Mouse (Mus musculus) stomach, postnatal 0 days (tissue): ENCODE results near the gene Camkmt. TPM values are rescaled to one million over a fixed set of nuclear protein-coding genes. Genes with fewer than 3 reads are reported as not detected.

Source experiments
- ATAC-seq: fragments of 200-750 bp; cut with Nextera tagmentation; 2 replicates; pipeline ENCODE4 v1.8.0; 2017; ENCODE audit not compliant: low FRiP score, low TSS enrichment
- DNase-seq: peaks from one replicate; pipeline ENCODE4 v3.0.0-alpha.2; 2016; ENCODE audit warnings: low spot score
- H3K27ac ChIP-seq: fragments of 300-500 bp; sonication (generic); replicated peaks from 2 replicates; pipeline ENCODE4 v1.5.1; 2014; ENCODE audit warnings: mild to moderate bottlenecking, control low read depth
- H3K27me3 ChIP-seq: fragments of 300-500 bp; sonication (generic); 2 replicates; pipeline ENCODE4 v1.6.1; 2014; ENCODE audit warnings: low read length; ENCODE audit not compliant: control insufficient read depth, insufficient read depth
- H3K36me3 ChIP-seq: fragments of 300-500 bp; sonication (generic); 2 replicates; pipeline ENCODE4 v1.6.1; 2014; ENCODE audit warnings: low read length, mixed read lengths; ENCODE audit not compliant: control insufficient read depth, insufficient read depth
- H3K4me1 ChIP-seq: fragments of 300-500 bp; sonication (generic); replicated peaks from 2 replicates; pipeline ENCODE4 v1.6.1; 2014; ENCODE audit warnings: antibody characterized with exemption; ENCODE audit not compliant: control insufficient read depth, insufficient read depth
- H3K4me2 ChIP-seq: fragments of 300-500 bp; sonication (generic); replicated peaks from 2 replicates; pipeline ENCODE4 v1.6.1; 2014; ENCODE audit warnings: low read depth, mild to moderate bottlenecking, control low read depth, moderate library complexity
- H3K4me3 ChIP-seq: fragments of 300-500 bp; sonication (generic); 2 replicates; pipeline ENCODE4 v1.5.1; 2014; ENCODE audit warnings: low read depth, low read length, control low read depth
- H3K9ac ChIP-seq: fragments of 300-500 bp; sonication (generic); 2 replicates; pipeline ENCODE4 v1.6.1; 2014; ENCODE audit warnings: mild to moderate bottlenecking, low read length, control low read depth, mixed read lengths
- H3K9me3 ChIP-seq: fragments of 300-500 bp; sonication (generic); 2 replicates; pipeline ENCODE4 v1.6.1; 2016; ENCODE audit warnings: low read length; ENCODE audit not compliant: control insufficient read depth
- CTCF ChIP-seq: IDR thresholded peaks from 2 replicates; pipeline ENCODE4 v1.5.1; 2016; ENCODE audit warnings: antibody characterized with exemption, low read depth, mild to moderate bottlenecking, moderate library complexity
- EP300 ChIP-seq: optimal IDR thresholded peaks from 2 replicates; pipeline ENCODE3; 2016; ENCODE audit warnings: antibody characterized with exemption
- WGBS: fragments of 180-500 bp; shearing (Covaris S2); extraction: QIAGEN DNeasy Blood & Tissue Kit; methylation state at CpG from one replicate; pipeline ENCODE4 v1.1.7; 2014; 5-methylcytosine and 5-hydroxymethylcytosine counted together
- polyA plus RNA-seq: library from polyadenylated mRNA; unstranded; fragments of >200 nt; fragmentation: Nextera tagmentation; extraction: Ambion mirVana; gene quantifications from 2 replicates; pipeline ENCODE4 v1.2.1, GENCODE M21; 2015

The Camkmt gene
- polyA plus RNA-seq, 1 experiment from 2014 or later: 8.3 TPM

- WGBS: 68% methylated on average over 11 of the region's 11 CpGs
- Histone ChIP-seq H3K4me3 (no peak overlapping the region), H3K4me1 (no peaks in the 10 kb centered on the region), H3K27ac (no peak overlapping the region), H3K9ac (no peak overlapping the region), H3K27me3 (no peaks in the 10 kb centered on the region), H3K9me3 (no peaks in the 10 kb centered on the region), H3K4me2 (no peak overlapping the region), H3K36me3 (no peaks in the 10 kb centered on the region)
- ATAC-seq (no peak), DNase-seq (no peak)
- no peak for TF ChIP-seq CTCF
- no peak for TF ChIP-seq EP300
Measured at GRCm38 (mm10) chr17:85257348-85257747, 167.0 kb downstream of the Camkmt start.

DNA sequence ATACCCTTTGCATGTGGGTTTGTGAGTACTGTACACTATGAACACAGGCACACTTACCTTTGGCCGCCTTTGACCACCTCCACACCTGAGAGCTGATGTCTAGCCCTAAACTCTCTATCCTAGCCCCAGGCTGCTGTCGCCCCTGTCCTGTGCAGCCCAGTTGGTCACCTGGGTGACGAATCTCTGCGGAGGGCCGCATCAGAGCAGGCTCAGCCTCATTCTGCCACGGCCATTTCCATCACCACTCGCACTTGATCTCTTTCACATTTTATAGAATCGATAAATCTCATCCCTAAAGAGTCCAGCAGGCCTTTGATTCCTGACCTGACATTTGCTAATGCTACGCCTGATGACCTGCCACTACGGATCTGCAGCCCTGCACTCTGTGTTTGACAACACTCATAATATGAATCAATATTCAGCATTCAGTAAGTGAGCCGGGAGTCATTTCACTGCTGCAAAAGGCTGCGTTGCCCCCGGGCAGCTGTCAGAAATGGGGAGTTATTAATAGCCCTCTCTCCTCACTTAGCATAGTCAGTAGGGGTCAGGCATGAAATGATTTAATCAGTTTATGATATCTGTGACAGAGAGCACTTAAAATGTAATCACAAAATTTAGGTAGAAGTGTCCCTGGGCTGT, 168.5 kb downstream of the Camkmt start:
- Histone ChIP-seq H3K4me2 (no peak overlapping the region), H3K9ac (no peak overlapping the region), H3K9me3 (no peaks in the 10 kb centered on the region), H3K4me1 (no peaks in the 10 kb centered on the region), H3K4me3 (no peak overlapping the region), H3K27me3 (no peaks in the 10 kb centered on the region), H3K27ac (no peak overlapping the region), H3K36me3 (no peaks in the 10 kb centered on the region)
- 68% methylated on average over 13 of the region's 13 CpGs for WGBS
- DNase-seq (no peak), ATAC-seq (no peak)
- no peak for TF ChIP-seq EP300
- TF ChIP-seq CTCF: no peak

DNA sequence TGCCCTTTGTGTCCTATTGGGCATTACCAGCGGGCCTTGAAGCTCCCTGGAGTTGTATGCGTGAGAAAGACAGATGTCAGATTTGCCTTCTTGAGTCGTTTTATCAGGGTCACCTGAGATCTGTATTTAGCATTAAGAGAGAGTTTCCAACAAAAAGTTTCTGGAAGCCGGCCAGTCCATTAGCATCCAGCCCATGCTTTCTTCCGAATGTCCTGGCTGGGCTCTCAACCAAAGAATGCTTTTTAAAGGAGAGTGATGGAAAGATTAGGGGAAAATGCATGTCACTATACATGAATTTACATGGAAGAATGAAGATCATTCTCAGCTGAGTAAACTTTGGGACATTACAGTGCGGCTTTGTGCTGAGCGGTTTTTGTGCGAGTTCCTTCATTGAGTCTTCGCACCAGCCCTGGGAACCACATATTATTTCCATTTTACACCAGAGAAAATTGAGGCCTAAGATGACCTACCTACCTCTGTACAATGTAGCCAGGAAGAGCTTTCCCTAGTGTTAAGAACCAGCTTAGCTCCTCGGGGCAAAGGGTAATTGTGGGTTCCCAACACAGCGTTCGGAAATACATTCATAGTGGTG, 176.6 kb downstream of the Camkmt start:
- Histone ChIP-seq H3K9me3 (no peaks in the 10 kb centered on the region), H3K4me3 (no peak overlapping the region), H3K36me3 (no peaks in the 10 kb centered on the region), H3K4me1 (no peaks in the 10 kb centered on the region), H3K27ac (no peak overlapping the region), H3K9ac (no peak overlapping the region), H3K4me2 (no peak overlapping the region), H3K27me3 (no peaks in the 10 kb centered on the region)
- DNase-seq (no peak), ATAC-seq (no peak)
- TF ChIP-seq EP300 (no peak), CTCF (no peak)
- 70% methylated on average over 12 of the region's 12 CpGs for WGBS

- Histone ChIP-seq H3K4me2 (no peak overlapping the region), H3K9ac (no peak overlapping the region), H3K9me3 (no peaks in the 10 kb centered on the region), H3K27ac (no peak overlapping the region), H3K27me3 (no peaks in the 10 kb centered on the region), H3K4me3 (no peak overlapping the region), H3K4me1 (no peaks in the 10 kb centered on the region), H3K36me3 (no peaks in the 10 kb centered on the region)
- ATAC-seq (no peak), DNase-seq (no peak)
- TF ChIP-seq CTCF: no peak
- no peak for TF ChIP-seq EP300
- 85% methylated on average over 20 of the region's 20 CpGs for WGBS
Measured at GRCm38 (mm10) chr17:85271466-85272175, 181.3 kb downstream of the Camkmt start.

GRCm38 (mm10) chr17:85279720-85280119, 189.4 kb downstream of the Camkmt start:
- H3K27me3 ChIP-seq: no peaks in the 10 kb centered on the region
- no peaks in the 10 kb centered on the region for H3K4me1 ChIP-seq
- H3K4me2 ChIP-seq: no peak overlapping the region
- H3K4me3 ChIP-seq: no peak overlapping the region
- H3K27ac ChIP-seq: no peak overlapping the region
- TF ChIP-seq CTCF (no peak), EP300 (no peak)
- DNase-seq (no peak), ATAC-seq (no peak)
- no peak overlapping the region for H3K9ac ChIP-seq
- 68% methylated on average over 7 of the region's 7 CpGs for WGBS
- H3K9me3 ChIP-seq: no peaks in the 10 kb centered on the region
- no peaks in the 10 kb centered on the region for H3K36me3 ChIP-seq

GRCm38 (mm10) chr17:85282447-85282846, 192.1 kb downstream of the Camkmt start:
- H3K4me3 ChIP-seq: no peak overlapping the region
- no peaks in the 10 kb centered on the region for H3K27me3 ChIP-seq
- 64% methylated on average over 5 of the region's 5 CpGs for whole genome bisulfite sequencing
- H3K27ac ChIP-seq: no peak overlapping the region
- H3K9ac ChIP-seq: no peak overlapping the region
- ATAC-seq (no peak), DNase-seq (no peak)
- H3K4me1 ChIP-seq: no peaks in the 10 kb centered on the region
- no peaks in the 10 kb centered on the region for H3K9me3 ChIP-seq
- TF ChIP-seq CTCF: no peak
- no peak for TF ChIP-seq EP300
- no peaks in the 10 kb centered on the region for H3K36me3 ChIP-seq
- no peak overlapping the region for H3K4me2 ChIP-seq
